Mouse (Mus musculus) E14TG2a.4 (cell line): ENCODE measurements around the gene Sv2b.
"Not testable (repeated sequence)": the region's sequence is repeated elsewhere in the genome, so short reads cannot be mapped to it uniquely, and the experiment has no call there.

Source experiments
- H3K27me3 ChIP-seq: 2 replicates; pipeline ENCODE4 v1.6.1; 2014; ENCODE audit warnings: low read length, control low read depth; ENCODE audit not compliant: insufficient read depth
- H3K36me3 ChIP-seq: 2 replicates; pipeline ENCODE4 v1.6.1; 2014; ENCODE audit warnings: low read length, control low read depth; ENCODE audit not compliant: insufficient read depth
- H3K4me1 ChIP-seq: replicated peaks from 2 replicates; pipeline ENCODE4 v1.6.1; 2014; ENCODE audit warnings: low read depth, low read length, control low read depth
- H3K4me3 ChIP-seq: replicated peaks from 2 replicates; pipeline ENCODE4 v1.5.1; 2014; ENCODE audit warnings: mild to moderate bottlenecking, low read length
- H3K9me3 ChIP-seq: 2 replicates; pipeline ENCODE4 v1.6.1; 2014; ENCODE audit warnings: low read length, control low read depth
- CTCF ChIP-seq: conservative IDR thresholded peaks from 2 replicates; pipeline ENCODE4 v1.5.1; 2014; ENCODE audit warnings: low read length
- NANOG ChIP-seq: IDR thresholded peaks from 2 replicates; pipeline ENCODE4 v1.6.1; 2014; ENCODE audit warnings: borderline replicate concordance, low read length, mixed read lengths
- POU5F1 ChIP-seq: IDR thresholded peaks from 2 replicates; pipeline ENCODE4 v1.6.1; 2014; ENCODE audit warnings: low read length, borderline replicate concordance

Gene Sv2b

DNA sequence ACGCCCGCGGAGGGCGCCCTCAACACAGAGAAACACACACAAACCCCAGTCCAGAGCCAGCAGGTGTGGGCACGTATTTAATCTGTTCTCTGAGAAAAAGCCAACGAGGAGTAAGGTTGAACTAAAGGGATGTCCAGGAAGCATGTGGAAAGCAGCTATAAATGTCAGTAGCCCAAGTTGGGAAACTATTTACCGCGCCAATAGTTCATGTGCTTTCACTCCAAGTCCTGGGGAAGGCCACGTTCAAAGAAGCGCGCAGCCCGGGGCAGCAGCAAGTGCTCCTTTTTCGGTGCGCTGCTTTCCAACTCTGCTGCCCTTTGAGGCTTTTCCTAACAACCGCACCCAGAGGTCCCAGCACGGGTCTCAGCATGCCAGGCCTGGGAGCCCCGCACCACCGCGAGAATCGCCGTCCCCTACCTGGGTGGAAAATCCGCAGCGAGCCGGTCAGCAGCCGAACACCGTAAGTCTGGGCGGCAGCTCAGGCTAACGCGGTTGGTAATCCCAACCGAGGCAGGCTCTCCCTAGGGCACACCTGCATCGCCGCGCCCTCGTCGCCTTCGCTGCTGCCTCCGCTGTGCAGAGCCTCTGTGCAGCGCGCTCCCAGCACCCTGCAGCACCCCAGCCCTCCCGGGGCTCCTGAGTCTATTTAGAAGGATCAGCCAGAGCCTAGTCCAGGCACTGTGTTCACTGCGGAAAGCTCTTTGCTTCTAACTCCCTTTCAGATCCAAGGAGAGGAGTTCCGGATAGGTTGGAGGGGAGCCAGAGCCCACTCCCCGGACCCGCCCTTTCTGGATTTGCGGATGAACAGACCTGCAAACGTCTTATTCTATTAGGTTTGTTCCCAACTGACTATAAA, at the start of gene Sv2b:
Sv2b (minus strand) TSS at position 806 of the 856 bp plus-strand sequence.
- no peak for TF ChIP-seq CTCF
- no peak for TF ChIP-seq POU5F1
- TF ChIP-seq NANOG, result no peak
- Histone ChIP-seq H3K4me3 (peak within 1 kb of the TSS; percentile 76), H3K36me3 (no peaks in the 10 kb centered on the region), H3K27me3 (peaks cover 41% of the 10 kb centered on the region), H3K9me3 (peaks cover 9% of the 10 kb centered on the region; the same call in 1 of the 2 replicates), H3K4me1 (peaks cover 11% of the 10 kb centered on the region)

DNA sequence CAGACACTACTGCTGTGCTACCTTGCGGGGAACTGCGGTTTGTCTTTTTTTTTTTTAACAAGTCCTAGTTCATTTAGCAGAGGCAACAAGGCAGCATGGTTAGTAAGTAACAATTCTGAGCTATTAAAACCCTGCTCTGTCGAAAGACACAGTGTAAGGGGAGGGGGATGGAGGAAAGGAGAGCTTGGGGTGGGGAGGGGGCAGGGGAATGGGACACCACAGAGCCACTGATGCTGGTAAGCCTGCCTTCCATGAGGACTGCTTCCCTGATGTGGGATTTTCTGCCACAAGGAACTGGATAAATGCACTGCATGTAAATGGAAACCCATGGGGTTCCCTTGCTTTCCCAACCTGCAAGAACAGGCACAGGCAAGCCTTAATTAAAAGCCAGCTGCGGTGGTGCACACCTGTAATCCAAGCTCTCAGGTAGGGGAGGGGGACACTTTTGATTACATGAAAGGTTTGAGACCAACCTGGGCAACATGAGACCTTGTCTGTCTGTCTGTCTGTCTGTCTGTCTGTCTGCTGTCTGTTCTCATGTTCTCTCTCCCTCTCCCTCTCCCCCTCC, 49.3 kb upstream of the Sv2b start:
- Histone ChIP-seq H3K4me1 (0 out of 2 replicates have a peak, but pooled peaks cover 2% of the 10 kb centered on the region), H3K27me3 (no peaks in the 10 kb centered on the region), H3K36me3 (no peaks in the 10 kb centered on the region), H3K9me3 (no peaks in the 10 kb centered on the region), H3K4me3 (no peak overlapping the region)
- TF ChIP-seq CTCF (no peak), NANOG (no peak), POU5F1 (no peak)

GRCm38 (mm10) chr7:75355521-75355920, 46.5 kb upstream of the Sv2b start:
- H3K4me1 ChIP-seq, result no peaks in the 10 kb centered on the region
- no peak for TF ChIP-seq CTCF
- no peak for TF ChIP-seq POU5F1
- no peak for TF ChIP-seq NANOG

GRCm38 (mm10) chr7:75352777-75353374, 43.8 kb upstream of the Sv2b start:
- Histone ChIP-seq H3K9me3 (no peaks in the 10 kb centered on the region), H3K4me1 (no peaks in the 10 kb centered on the region), H3K36me3 (no peaks in the 10 kb centered on the region), H3K27me3 (no peaks in the 10 kb centered on the region), H3K4me3 (no peak overlapping the region)
- TF ChIP-seq POU5F1, result no peak

More at GRCm38 (mm10) chr7:75355521-75355920, 46.5 kb upstream of the Sv2b start:
- no peak overlapping the region for H3K4me3 ChIP-seq
- H3K27me3 ChIP-seq, result no peaks in the 10 kb centered on the region
- no peaks in the 10 kb centered on the region for H3K9me3 ChIP-seq
- no peaks in the 10 kb centered on the region for H3K36me3 ChIP-seq

- TF ChIP-seq NANOG, result no peak
- TF ChIP-seq CTCF, result no peak
- TF ChIP-seq POU5F1, result no peak
- Histone ChIP-seq H3K4me3 (no peak overlapping the region), H3K4me1 (no peaks in the 10 kb centered on the region), H3K36me3 (no peaks in the 10 kb centered on the region), H3K9me3 (no peaks in the 10 kb centered on the region), H3K27me3 (no peaks in the 10 kb centered on the region)
Measured at GRCm38 (mm10) chr7:75350172-75350571, 41.1 kb upstream of the Sv2b start.

DNA sequence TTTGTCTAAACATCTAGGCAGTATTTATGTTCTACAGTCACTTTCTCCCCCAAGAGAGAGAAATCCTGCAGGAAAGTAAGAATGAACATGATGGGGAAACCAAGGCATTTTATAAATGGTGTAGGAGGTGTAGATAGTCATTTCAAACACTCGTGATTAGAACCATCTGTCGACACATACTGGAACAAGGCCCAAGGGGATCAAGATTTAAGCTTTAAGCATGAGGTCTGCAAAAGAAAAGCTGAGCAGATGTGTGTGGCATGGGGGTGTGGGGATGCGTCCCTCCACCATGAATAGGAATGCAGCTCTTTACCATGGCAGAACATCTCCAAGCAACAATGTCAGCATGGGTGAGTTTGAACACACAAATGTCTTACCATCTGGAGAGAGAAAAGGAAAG, 23.2 kb upstream of the Sv2b start:
- Histone ChIP-seq H3K36me3 (no peaks in the 10 kb centered on the region), H3K9me3 (no peaks in the 10 kb centered on the region), H3K27me3 (no peaks in the 10 kb centered on the region), H3K4me1 (no peaks in the 10 kb centered on the region), H3K4me3 (no peak overlapping the region)
- TF ChIP-seq NANOG (no peak), CTCF (no peak), POU5F1 (no peak)

- no peaks in the 10 kb centered on the region for H3K4me1 ChIP-seq
- no peak overlapping the region for H3K4me3 ChIP-seq
- no peak for TF ChIP-seq NANOG
- TF ChIP-seq POU5F1, result no peak
- no peak for TF ChIP-seq CTCF
- H3K9me3 ChIP-seq, result no peaks in the 10 kb centered on the region
- H3K36me3 ChIP-seq, result no peaks in the 10 kb centered on the region
- H3K27me3 ChIP-seq, result no peaks in the 10 kb centered on the region
Measured at GRCm38 (mm10) chr7:75329740-75330142, 20.7 kb upstream of the Sv2b start.

DNA sequence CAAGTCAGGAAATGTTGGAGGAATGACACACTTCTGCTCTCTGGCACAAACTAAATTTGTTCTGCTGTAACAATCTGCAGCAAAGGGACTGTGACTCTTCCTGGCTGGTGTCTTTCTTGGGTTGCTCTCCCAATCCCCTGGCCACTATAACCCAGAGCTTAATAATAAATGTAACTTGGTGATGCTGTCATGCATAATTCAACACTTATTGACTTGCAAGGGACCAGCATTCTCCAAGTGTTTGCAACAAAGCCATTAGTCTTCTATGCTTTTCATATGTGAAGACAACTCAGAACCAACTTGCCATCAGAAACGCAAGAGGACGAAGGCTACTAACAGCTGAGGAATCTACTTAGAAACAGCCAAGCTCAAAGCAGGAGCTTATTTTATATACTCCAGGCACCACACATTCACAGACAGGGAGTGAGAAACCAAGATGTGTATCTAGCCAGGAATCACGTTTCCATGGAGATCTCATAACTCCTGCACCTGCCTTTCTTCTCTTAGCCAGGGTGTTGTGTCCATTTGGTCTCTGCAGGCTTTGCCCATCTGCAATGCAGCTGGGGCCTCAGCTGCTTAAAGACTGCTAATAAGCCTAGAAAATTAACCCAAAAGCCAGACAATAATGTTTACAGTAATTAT, 19.8 kb upstream of the Sv2b start:
- Histone ChIP-seq H3K36me3 (no peaks in the 10 kb centered on the region), H3K4me3 (no peak overlapping the region), H3K27me3 (no peaks in the 10 kb centered on the region), H3K4me1 (no peaks in the 10 kb centered on the region), H3K9me3 (no peaks in the 10 kb centered on the region)
- TF ChIP-seq POU5F1, result no peak
- no peak for TF ChIP-seq NANOG
- TF ChIP-seq CTCF, result no peak

- H3K27me3 ChIP-seq, result no peaks in the 10 kb centered on the region
- no peaks in the 10 kb centered on the region for H3K4me1 ChIP-seq
- H3K9me3 ChIP-seq, result no peaks in the 10 kb centered on the region
- TF ChIP-seq NANOG (no peak), CTCF (no peak), POU5F1 (no peak)
- no peak overlapping the region for H3K4me3 ChIP-seq
- H3K36me3 ChIP-seq, result no peaks in the 10 kb centered on the region
Measured at GRCm38 (mm10) chr7:75325273-75325672, 16.2 kb upstream of the Sv2b start.

GRCm38 (mm10) chr7:75322742-75323141, 13.7 kb upstream of the Sv2b start:
- H3K36me3 ChIP-seq, H3K27me3 ChIP-seq, H3K4me1 ChIP-seq, H3K4me3 ChIP-seq, H3K9me3 ChIP-seq: not testable (repeated sequence)
